Mouse (Mus musculus) bone marrow macrophage, adult 2 months (primary cell): ENCODE data around the gene Tmem121.

Experiments
- CTCF ChIP-seq: IDR thresholded peaks from 2 replicates; pipeline ENCODE4 v1.5.1; 2012; ENCODE audit warnings: low read depth, mild to moderate bottlenecking, low read length, moderate library complexity
- POLR2A ChIP-seq: IDR thresholded peaks from 2 replicates; pipeline ENCODE4 v1.6.1; 2012; ENCODE audit warnings: mild to moderate bottlenecking, low read depth, low read length, borderline replicate concordance

DNA sequence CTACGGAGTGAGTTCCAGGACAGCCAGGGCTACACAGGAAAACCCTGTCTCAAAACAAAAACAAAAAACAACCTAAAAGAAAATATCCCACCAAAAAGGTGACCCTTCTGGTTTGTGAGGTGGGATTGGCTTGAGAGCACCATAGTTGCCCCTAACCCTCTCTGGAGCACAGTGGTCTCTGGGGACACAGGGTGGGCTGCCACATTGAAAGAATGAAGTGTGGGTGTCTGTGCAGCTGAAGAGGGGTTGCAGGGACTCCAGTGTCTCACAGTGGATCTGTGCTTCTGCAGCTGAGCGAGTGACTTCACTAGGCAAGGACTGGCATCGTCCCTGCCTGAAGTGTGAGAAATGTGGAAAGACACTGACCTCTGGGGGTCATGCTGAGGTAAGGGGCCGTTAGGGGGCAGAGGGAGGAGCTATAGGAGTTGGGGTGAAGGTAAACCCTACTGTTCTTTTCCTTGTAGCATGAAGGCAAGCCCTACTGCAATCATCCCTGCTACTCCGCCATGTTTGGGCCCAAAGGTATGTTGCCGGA lies 32.7 kb upstream of the Tmem121 start:
- no peak for TF ChIP-seq POLR2A
- no peak for TF ChIP-seq CTCF
